Mouse (Mus musculus): Measurements from ENCODE around the gene Mpc1.
"Not testable (repeated sequence)": the region's sequence is repeated elsewhere in the genome, so short reads cannot be mapped to it uniquely, and the experiment has no call there.

DNA sequence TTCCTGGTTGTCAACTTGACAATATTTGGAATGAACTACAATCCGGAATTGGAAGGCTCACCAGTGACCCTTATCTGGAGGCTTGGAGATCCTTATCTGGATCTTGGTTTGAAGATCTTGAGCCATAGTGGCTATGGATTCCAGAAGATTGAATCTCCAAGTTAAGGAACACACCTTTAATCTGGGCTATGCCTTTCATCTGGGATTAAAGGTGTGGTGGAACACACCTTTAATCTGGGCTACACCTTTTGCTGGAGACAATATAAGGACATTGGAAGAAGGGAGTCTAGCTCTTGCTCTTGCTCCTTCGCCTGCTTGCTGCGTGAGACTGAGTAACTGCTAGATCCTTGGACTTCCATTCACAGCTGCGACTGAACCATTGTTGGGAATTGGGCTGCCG is 54.5 kb downstream of the Mpc1 start, which contains the start of gene Prr18:
- not testable (repeated sequence) for TF ChIP-seq CTCF (conservative IDR thresholded peaks at IDR 0.05; ENCODE audit: low read length); POU5F1 (IDR thresholded peaks at IDR 0.05; ENCODE audit: borderline replicate concordance, low read length)

All from E14TG2a.4 (cell line).